Mouse (Mus musculus) thymus, postnatal 25 days (tissue): Measurements from ENCODE around the gene Zfp683.
A peak's percentile ranks its signal among the peaks of the same experiment; 100 is the strongest.

Experiments
- DNase-seq: peaks from one replicate; pipeline ENCODE4 v3.0.0; 2022

Gene Zfp683

DNA sequence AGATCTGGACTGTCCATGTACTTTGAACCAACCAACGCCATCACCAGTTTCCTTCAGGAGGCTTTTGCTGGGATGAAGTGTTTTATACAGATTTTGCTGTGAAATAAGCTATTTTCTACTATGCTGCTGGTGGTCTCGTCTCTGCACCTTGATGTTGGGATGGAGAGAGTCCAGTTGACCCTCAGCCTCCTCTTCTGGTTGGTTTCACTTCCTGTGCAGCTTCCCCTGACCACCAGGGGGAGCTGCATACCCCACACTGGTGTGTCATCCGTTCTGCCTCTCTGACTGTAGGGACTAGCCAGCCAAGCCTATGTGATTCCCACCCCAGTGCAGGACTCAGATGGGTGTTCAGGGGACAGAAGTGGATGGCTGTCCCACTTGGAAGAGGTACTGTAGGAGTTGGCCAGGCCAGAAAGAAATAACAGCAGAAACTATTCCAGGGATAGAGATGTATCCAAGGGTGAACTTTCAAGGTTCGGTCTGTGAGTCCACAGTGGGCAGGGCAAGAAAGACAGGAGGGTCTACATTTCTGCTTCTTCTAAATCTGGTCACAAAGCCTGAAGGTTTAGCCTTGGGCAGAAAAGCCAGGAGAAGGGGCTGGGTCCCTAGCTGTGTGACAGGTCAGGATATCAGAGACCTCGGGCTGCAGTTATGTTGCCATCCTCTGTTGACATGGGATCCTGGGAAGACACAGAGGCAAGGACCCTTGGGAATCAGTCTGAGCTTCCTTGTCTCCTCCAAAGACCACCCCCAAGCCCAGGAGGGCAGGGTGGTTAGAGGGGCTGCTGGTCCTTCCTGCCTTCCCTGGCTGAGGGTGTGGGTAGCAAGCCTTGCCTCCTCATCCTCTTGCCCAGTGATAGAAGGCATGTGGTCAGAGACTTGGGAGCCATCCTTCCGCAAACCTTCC is 39.0 kb downstream of the Zfp683 start:
- peak; percentile 85 for DNase-seq

DNA sequence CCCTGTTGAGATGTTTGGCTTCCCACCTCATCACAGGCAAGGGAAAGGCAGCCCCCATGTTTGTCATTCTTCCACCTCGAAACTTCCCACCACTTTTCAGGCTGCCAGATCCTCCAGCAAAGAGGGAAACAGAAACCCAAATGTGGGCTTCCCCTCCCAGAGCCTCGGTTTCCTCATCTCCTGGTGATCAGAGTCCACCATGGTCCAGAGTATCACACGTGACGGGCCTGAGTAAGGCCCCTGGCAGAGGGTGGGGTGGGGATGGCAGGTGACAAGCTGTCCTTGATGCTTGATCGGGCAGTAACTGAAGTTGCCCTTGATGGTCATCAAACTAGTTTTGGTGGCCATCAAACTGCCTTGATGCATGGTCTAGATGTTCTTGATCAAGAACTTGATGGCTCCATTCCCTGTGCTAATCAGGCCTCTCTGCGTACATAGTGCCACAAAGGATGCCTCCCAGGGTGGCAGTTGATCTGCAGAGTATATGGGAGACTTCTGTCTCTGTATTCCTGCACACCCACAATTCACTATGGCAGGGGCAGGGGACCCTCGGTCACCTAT is 40.4 kb downstream of the Zfp683 start:
- no peak for DNase-seq

DNA sequence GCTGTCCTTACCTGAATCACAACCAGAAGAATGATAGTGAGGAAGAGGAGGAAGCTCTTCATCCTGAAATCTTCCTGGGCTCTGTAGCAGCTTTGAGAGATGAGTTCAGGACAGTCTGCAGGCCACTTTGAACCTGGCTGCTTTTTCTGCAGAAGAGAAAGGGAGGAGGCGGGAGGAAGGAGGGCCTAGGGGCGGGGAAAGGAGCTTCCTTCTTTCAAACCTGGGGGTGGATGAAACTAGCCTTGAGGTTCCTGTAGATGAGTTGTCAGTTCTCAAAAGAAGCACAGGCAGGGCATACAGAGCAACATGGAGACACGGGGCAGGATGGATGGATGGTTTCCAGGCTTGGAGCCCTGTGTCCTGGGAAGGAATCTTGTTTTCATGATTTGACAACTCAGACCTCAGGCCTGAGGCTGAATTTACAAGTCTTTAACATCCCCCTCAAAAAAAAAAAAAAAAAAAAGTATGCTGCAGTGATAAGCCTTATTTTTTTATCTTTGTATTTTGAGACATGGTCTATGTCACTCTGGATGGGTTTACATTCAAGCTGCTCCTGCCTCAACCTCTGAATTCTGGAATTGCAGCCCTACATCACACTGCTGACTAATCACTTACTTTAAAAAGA is 41.4 kb downstream of the Zfp683 start, which contains the start of gene Cd52:
Cd52 (minus strand) TSS at position 160 of the 625 bp plus-strand sequence.
- peak; percentile 87 for DNase-seq

DNA sequence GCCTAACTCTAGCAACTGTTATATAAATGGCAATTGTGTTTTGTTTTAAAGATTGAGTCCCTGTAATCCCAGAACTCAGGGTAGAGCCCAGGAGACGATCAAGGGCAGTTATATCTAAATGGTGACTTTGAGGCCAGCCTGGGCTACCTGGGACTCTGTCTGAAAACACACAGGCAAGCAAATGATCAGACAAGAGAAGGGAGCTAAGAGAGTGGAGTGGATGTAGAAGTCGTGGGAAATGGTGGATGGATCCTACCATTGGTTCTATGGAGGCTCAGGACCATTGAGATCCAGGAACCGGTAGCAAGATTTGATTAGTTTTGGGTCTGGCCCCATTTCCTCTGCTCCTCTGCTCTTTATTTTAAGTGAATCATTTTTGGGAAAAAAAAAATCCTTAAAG is 42.5 kb downstream of the Zfp683 start:
- DNase-seq, result no peak

DNA sequence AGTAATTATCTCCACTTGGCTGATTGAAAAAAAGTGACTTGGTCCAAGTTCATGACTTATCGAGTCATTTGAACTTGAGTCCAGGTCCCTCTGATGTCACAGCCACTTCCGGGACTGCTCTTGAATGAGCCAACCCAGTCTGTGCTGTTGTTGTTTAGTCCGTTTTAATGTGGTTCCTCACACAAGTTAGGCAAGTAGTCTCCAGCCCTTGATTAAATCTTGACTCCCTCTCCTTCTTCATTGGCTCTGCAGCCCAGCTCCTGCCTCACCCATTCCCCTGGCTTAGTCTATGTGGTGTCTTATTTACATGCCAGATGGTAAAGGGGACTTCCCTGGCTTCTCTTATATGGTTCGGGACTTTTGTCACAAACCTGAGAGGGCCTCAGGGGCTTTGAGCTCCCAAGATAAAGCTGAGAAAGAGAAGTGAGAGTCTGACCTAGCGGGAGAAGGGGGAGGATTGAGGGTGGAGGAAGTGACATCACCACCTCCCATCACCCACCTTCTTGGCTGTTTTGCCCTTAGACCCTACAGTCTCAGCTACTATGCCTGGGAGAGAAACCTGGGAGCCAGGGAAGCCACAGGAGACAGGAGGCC is 43.5 kb downstream of the Zfp683 start:
- peak; percentile 55 for DNase-seq

DNA sequence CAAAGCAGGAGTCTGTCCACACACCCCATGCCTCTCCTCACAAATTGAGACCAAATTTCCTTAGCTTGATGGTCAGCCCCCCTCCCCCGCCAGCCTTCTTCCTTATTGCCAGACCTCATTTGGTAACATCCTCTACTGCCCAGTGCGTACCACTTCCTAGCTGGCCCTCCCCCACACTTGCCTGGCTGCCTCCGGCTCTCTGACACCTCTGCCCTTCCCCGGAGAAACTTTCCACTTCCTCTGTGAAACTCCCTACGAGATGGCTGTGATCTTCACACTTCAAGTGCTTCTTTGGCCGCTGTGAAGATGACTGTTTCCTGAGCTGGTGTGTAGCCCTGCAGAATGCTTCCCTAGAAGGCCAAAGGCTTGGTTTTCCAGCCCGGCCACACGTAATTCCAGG is 45.0 kb downstream of the Zfp683 start:
- peak; percentile 87 for DNase-seq

DNA sequence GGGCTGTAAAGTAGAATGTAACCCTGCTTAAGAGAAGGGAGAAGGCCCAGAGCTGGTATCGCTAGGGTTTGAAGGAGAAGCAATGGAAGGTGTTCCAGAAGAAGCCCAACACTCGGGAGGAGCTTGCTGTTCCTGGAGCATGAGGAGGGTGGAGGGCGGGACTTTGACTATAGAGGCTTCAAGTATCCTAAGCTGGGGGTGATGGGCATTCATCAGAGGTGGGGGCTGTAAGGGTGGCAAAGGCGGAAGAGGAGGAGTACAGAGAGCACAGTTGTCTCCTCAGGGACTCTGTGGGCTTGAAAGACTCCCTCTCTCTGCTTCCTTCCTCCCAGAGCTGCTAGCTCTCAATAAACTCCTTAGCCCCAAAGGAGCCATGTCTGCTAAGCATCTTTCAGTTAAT is 46.6 kb downstream of the Zfp683 start:
- DNase-seq, result no peak

DNA sequence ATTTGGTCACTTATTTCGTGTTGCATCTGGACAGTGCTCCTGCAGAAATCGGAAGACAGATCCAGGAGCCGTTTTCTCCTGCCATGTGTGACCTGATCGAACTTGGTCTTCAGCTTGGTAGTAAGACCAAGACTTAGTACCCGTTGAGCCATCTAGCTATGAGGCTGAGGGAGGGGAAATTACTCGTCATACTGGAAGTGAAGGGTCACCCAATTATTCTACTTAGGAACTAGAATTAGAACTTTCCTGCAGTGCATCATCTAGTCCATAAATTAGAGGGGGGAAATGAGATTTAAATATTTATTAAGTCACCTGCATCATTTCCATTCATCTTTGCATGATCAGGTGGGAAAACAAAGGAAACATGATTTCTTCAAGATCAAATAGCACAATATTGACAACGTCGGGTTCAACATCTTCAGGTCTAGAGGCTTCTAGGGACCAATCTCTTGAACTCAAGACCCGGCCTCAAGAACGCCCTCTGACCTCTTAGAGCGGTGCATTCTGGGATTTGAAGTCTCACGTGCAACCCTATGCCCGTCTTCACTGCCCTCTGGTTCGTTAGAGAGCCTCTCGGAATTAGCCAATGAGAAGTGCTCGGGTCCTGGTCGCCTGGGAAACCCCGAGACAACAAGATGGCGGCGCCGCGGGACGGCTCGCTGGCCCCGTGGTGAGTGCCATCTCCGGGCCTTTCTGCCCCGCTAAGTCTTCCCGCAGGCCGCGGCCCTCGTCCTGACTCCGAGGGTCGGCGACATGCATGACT is 48.5 kb downstream of the Zfp683 start, which contains the start of gene Ubxn11:
Ubxn11 (plus strand) TSS at position 592 of the 763 bp plus-strand sequence.
- peak; percentile 85 for DNase-seq

DNA sequence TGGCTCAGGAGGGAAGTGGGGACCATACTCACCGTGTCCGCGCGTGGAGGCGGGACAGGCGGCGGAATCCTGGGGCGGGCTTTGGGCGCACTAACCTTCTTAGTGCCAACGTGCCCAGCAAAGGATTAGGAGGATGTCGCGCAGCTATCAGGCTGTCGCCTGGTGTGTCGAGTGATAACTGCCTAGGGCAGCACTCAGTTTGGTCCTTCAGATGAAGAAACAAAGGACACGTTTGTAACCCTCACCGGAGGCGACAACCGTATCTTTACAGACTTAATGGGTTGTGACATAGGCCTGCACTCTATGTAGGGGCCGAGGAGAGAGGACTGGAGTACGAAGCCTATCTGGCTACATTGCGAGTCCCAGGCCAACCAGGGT is 49.1 kb downstream of the Zfp683 start:
- DNase-seq, result no peak

DNA sequence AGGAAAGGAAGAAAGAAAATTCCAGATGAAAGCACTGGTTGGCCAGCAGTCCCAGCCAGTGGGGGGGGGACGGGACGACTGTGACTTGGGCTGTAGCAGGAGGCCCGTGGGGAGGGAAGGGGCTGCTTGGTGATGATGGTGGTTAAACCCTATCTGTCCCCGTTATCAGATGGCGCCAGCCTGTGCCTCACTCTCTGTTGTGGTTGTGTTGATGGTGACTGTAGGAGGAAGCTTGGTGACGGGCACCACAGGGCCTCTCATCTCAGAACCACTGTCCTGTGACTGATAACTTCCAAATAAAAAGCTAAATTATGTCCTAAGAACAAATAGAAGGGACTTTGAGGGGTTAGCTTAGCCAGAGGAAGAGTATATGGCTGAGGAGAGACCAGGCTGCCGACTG is 52.5 kb downstream of the Zfp683 start:
- DNase-seq, result no peak

DNA sequence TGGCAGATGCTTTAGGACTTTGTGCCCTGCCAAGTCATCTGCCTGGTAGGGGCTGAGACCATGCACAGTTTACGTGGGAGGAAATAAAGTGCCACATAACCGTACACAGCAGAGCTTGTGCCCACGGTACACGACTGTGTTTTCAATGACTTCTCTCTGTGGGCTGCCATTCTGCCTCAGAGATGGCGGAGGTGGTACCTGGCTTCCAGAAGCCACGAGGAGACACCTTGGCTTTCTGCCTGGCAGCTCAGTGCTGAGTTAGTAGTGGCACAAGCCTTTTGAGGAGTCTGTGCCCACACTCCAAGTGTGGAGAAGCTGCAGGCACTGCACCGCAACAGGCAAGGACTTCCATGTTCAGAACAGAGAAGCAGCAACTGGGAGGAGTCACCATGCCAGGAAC is 54.1 kb downstream of the Zfp683 start:
- DNase-seq, result no peak

DNA sequence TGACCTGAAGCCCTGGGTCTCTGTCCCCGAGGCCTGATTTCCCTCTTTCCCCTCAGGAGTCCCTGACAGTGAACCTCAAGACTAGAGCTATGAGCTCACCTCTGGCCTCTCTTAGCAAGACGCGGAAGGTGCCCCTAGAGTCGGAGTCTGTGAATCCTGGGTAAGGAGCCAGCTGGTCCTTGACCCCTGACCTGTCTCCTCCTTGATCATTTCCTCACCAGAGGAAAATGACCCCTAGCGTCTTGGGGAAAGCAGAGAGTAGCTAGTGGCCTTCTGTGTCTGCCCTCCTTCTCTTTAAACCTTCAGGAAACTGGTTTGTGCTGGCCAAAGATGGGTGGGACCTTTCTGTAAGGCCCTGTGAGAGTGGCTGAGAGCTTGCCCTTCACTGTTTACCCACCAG is 54.6 kb downstream of the Zfp683 start:
- no peak for DNase-seq
